Mouse (Mus musculus) forebrain, embryonic 11.5 days (tissue): ENCODE measurements around the gene Sox15. TPM values are rescaled to one million over a fixed set of nuclear protein-coding genes. Genes with fewer than 3 reads are reported as not detected.

Experiments used
- ATAC-seq: fragments of 200-750 bp; cut with Nextera tagmentation; replicated peaks from 2 replicates; pipeline ENCODE4 v1.8.0; 2017; ENCODE audit warnings: moderate TSS enrichment; ENCODE audit not compliant: low FRiP score
- DNase-seq: peaks from one replicate; pipeline ENCODE4 v3.0.0-alpha.2; 2017; ENCODE audit warnings: low spot score
- H3K27ac ChIP-seq: fragments of 300-500 bp; sonication (generic); 2 replicates; pipeline ENCODE4 v1.5.1; 2014; ENCODE audit warnings: low read depth, low read length
- H3K27me3 ChIP-seq: fragments of 300-500 bp; sonication (generic); 2 replicates; pipeline ENCODE4 v1.6.1; 2014; ENCODE audit warnings: mild to moderate bottlenecking, low read length, mixed read lengths; ENCODE audit not compliant: control insufficient read depth, insufficient read depth
- H3K36me3 ChIP-seq: fragments of 300-500 bp; sonication (generic); 2 replicates; pipeline ENCODE4 v1.6.1; 2014; ENCODE audit warnings: mild to moderate bottlenecking, low read length, moderate library complexity, mixed read lengths; ENCODE audit not compliant: control insufficient read depth, insufficient read depth
- H3K4me1 ChIP-seq: fragments of 300-500 bp; sonication (generic); replicated peaks from 2 replicates; pipeline ENCODE4 v1.6.1; 2014; ENCODE audit warnings: low read length, mixed read lengths; ENCODE audit not compliant: control insufficient read depth, insufficient read depth
- H3K4me2 ChIP-seq: fragments of 300-500 bp; sonication (generic); 2 replicates; pipeline ENCODE4 v1.6.1; 2014; ENCODE audit warnings: low read depth, mild to moderate bottlenecking, low read length, moderate library complexity, mixed read lengths; ENCODE audit not compliant: severe bottlenecking
- H3K4me3 ChIP-seq: fragments of 300-500 bp; sonication (generic); 2 replicates; pipeline ENCODE4 v1.5.1; 2014; ENCODE audit warnings: low read depth, low read length
- H3K9ac ChIP-seq: fragments of 300-500 bp; sonication (generic); 2 replicates; pipeline ENCODE4 v1.6.1; 2014; ENCODE audit warnings: low read length
- H3K9me3 ChIP-seq: fragments of 300-500 bp; sonication (generic); 2 replicates; pipeline ENCODE4 v1.6.1; 2016; ENCODE audit warnings: low read length, mixed read lengths; ENCODE audit not compliant: control insufficient read depth
- WGBS: fragments of 180-500 bp; shearing (Covaris S2); extraction: QIAGEN DNeasy Blood & Tissue Kit; methylation state at CpG from one replicate; pipeline ENCODE4 v1.1.7; 2014; 5-methylcytosine and 5-hydroxymethylcytosine counted together
- polyA plus RNA-seq: library from polyadenylated mRNA; unstranded; fragments of >200 nt; fragmentation: Nextera tagmentation; extraction: Ambion mirVana; gene quantifications from 2 replicates; pipeline ENCODE4 v1.2.1, GENCODE M21; 2014

Gene Sox15
- polyA plus RNA-seq, 1 experiment from 2014 or later, result not detected

DNA sequence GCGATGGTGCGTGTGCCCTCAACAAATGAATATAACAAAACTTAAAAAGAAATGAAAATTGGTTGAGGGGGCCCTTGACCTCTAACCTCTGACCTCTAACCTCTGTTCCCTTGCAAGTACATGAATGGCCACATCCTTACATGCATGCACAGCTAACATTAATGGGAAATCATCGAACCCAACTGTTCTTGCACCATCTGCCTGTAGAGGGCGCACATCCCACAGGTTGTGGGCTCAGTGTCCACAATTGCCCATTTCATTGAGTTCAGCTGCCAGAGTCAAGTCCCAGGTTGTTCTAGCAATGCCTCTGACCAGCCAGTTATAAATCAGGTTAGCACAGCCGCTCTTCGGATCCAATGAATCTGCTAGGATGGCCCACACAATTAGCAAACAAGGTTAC, 26.8 kb upstream of the Sox15 start:
- Histone ChIP-seq H3K9me3 (no peaks in the 10 kb centered on the region), H3K4me3 (no peak overlapping the region), H3K36me3 (no peaks in the 10 kb centered on the region), H3K27ac (no peak overlapping the region), H3K9ac (no peak overlapping the region), H3K27me3 (no peaks in the 10 kb centered on the region), H3K4me2 (no peak overlapping the region), H3K4me1 (peaks cover 6% of the 10 kb centered on the region; the same call in 1 of the 2 replicates)
- DNase-seq (peak; percentile 92), ATAC-seq (no peak)
- WGBS, result 37% methylated on average over 6 of the region's 6 CpGs

DNA sequence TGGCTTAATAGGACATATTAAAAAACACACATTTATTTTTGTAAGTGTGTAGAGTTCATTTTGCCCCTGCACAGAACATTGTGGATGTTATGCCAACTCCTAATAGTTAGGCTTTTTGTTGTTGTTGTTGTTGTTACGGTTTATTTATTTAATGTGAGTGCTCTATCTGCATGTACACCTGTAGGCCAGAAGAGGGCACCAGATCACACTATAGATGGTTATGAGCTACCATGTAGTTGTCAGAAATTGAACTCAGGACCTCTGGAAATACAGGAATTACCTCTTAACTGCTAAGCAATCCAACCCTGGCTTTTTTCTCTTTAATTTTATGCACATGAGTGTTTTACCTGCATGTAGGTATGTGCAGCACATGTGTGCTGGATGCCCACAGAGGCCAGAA, 25.3 kb upstream of the Sox15 start:
- 54% methylated on average over 1 of the region's 1 CpGs for WGBS
- ATAC-seq (no peak), DNase-seq (no peak)
- Histone ChIP-seq H3K9ac (no peak overlapping the region), H3K4me2 (no peak overlapping the region), H3K4me1 (peaks cover 6% of the 10 kb centered on the region; the same call in 1 of the 2 replicates), H3K9me3 (no peaks in the 10 kb centered on the region), H3K36me3 (no peaks in the 10 kb centered on the region; the same call in 1 of the 2 replicates), H3K27ac (no peak overlapping the region), H3K4me3 (no peak overlapping the region), H3K27me3 (no peaks in the 10 kb centered on the region)

- no peaks in the 10 kb centered on the region; the same call in 1 of the 2 replicates for H3K36me3 ChIP-seq
- ATAC-seq (peak; percentile 99), DNase-seq (peak; percentile 100)
- peak within 1 kb of the TSS; percentile 99 for H3K4me3 ChIP-seq
- H3K27ac ChIP-seq, result peak within 1 kb of the TSS; percentile 91
- peaks cover 7% of the 10 kb centered on the region; the same call in 1 of the 2 replicates for H3K4me1 ChIP-seq
- peak within 1 kb of the TSS; percentile 61 for H3K4me2 ChIP-seq
- under 1% methylated on average over 42 of the region's 56 CpGs for WGBS
- no peaks in the 10 kb centered on the region for H3K27me3 ChIP-seq
- peak within 1 kb of the TSS; percentile 98 for H3K9ac ChIP-seq
- H3K9me3 ChIP-seq, result no peaks in the 10 kb centered on the region
Observed at GRCm38 (mm10) chr11:69632284-69633089, 22.6 kb upstream of the Sox15 start, which contains the start of gene Fxr2. TSS of gene Fxr2 (plus strand) at chr11:69632990.

DNA sequence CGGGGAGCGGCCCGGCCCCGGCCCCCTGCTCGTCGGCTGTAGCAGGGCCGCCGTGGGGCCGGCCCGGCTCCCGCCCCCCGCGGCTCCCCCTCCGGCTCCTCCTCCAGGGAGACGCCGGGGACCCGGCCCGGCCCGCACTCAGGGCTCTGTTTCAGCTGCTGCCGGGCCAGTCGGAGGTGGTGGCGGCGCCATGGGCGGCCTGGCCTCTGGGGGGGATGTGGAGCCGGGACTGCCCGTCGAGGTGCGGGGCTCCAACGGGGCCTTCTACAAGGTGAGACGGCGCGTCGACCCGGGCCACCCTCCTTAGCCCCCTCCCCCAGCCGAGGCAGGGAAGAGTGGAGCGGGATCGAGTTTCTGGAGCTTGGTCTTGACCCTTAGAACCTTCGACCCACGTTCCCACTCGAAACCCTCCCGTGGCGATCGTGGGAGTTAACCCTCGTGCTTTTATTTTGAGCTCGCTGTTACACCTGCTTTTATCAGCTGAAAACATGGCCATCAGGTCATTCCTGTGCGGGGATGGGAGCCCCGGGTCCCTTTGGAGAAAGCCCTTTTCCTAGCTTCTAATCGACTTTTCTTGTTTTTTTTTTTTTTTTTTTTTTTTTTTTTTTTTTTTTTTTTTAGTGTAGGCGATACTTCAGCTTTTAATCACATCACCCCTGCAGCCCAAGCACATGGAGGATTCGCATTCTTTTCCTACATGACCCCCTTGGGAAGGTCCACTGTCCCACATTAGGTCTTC, 21.8 kb upstream of the Sox15 start:
- H3K27ac ChIP-seq, result peak overlapping the region; percentile 91
- peak overlapping the region; percentile 99 for H3K4me3 ChIP-seq
- peaks cover 7% of the 10 kb centered on the region; the same call in 1 of the 2 replicates for H3K4me1 ChIP-seq
- no peaks in the 10 kb centered on the region for H3K9me3 ChIP-seq
- H3K36me3 ChIP-seq, result no peaks in the 10 kb centered on the region; the same call in 1 of the 2 replicates
- under 1% methylated on average over 49 of the region's 50 CpGs for WGBS
- peak overlapping the region; percentile 98 for H3K9ac ChIP-seq
- ATAC-seq (peak; percentile 72), DNase-seq (no peak)
- H3K27me3 ChIP-seq, result no peaks in the 10 kb centered on the region
- H3K4me2 ChIP-seq, result peak overlapping the region; percentile 61

DNA sequence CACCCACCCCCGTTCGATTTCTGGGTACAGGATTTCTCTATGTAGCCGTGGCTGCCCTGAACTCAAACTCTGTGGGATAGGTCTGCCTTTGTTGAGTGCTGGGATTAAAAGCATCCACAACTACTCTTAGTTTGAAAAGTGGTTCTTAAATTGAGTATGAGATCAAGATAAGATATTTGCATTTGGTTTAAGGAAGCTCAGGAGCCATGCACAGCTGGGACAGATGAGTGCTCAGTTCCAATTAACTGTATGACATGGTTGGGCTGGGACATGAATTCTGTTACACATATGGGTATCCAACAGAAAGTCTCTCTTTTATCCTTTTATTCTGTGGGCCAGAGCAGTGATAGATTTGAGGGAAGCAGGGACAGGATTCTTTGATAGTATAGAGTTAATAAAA, 19.6 kb upstream of the Sox15 start:
- H3K4me3 ChIP-seq, result no peak overlapping the region
- no peak overlapping the region for H3K9ac ChIP-seq
- H3K27me3 ChIP-seq, result no peaks in the 10 kb centered on the region
- WGBS, result 88% methylated on average over 3 of the region's 3 CpGs
- H3K27ac ChIP-seq, result no peak overlapping the region
- DNase-seq, result no peak
- H3K9me3 ChIP-seq, result no peaks in the 10 kb centered on the region
- H3K36me3 ChIP-seq, result no peaks in the 10 kb centered on the region; the same call in 1 of the 2 replicates
- no peak for ATAC-seq
- H3K4me2 ChIP-seq, result 0 out of 2 replicates have a peak overlapping the region, but pooled peaks have one; percentile 27
- H3K4me1 ChIP-seq, result peaks cover 7% of the 10 kb centered on the region; the same call in 1 of the 2 replicates

- ATAC-seq (no peak), DNase-seq (no peak)
- H3K4me3 ChIP-seq, result no peak overlapping the region
- no peaks in the 10 kb centered on the region for H3K4me1 ChIP-seq
- no peak overlapping the region for H3K4me2 ChIP-seq
- H3K36me3 ChIP-seq, result peaks cover 41% of the 10 kb centered on the region
- H3K27ac ChIP-seq, result no peak overlapping the region
- H3K9me3 ChIP-seq, result no peaks in the 10 kb centered on the region
- H3K27me3 ChIP-seq, result no peaks in the 10 kb centered on the region
- no peak overlapping the region for H3K9ac ChIP-seq
- WGBS, result 93% methylated on average over 5 of the region's 5 CpGs
Observed at GRCm38 (mm10) chr11:69645860-69646259, 9.3 kb upstream of the Sox15 start.

DNA sequence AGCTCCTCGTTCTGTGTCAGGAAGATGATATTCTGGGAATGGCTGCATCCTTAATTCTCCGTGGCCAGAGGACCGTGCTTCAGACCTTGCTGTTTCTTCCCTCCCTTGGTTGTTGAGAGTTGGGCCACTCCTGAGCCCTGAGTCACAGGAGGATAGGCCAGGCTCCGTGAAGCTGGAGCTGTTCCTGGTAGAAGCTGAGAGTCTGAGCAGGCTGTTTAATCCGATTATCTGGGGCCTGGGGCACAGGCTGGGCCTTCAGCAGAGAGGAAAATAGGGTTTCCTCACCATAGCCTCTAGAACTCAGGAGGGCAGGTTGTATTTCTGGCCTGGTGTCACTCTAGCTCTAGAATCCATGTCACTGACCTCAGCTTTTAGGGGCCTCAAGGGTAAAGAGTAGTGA, 1.7 kb upstream of the Sox15 start:
- Histone ChIP-seq H3K27ac (no peak overlapping the region), H3K4me3 (no peak overlapping the region), H3K9ac (no peak overlapping the region), H3K9me3 (no peaks in the 10 kb centered on the region), H3K4me1 (peaks cover 7% of the 10 kb centered on the region; the same call in 1 of the 2 replicates), H3K27me3 (no peaks in the 10 kb centered on the region), H3K4me2 (no peak overlapping the region), H3K36me3 (peaks cover 37% of the 10 kb centered on the region)
- DNase-seq, result no peak
- WGBS, result 73% methylated on average over 5 of the region's 5 CpGs
- ATAC-seq, result no peak

GRCm38 (mm10) chr11:69654760-69655159, 354 bp upstream of the Sox15 start:
- H3K27ac ChIP-seq, result no peak overlapping the region
- no peak for DNase-seq
- H3K4me3 ChIP-seq, result no peak overlapping the region
- H3K4me1 ChIP-seq, result peaks cover 7% of the 10 kb centered on the region; the same call in 1 of the 2 replicates
- 52% methylated on average over 9 of the region's 9 CpGs for WGBS
- no peak for ATAC-seq
- H3K9ac ChIP-seq, result no peak overlapping the region
- no peaks in the 10 kb centered on the region for H3K9me3 ChIP-seq
- H3K36me3 ChIP-seq, result peaks cover 27% of the 10 kb centered on the region
- H3K4me2 ChIP-seq, result no peak overlapping the region
- no peaks in the 10 kb centered on the region for H3K27me3 ChIP-seq
